Mouse (Mus musculus) heart, postnatal 4 days (tissue): ENCODE measurements at regions not wholly inside any gene's neighbourhood (a gene's known extent, or its start where the extent isn't known, plus 50 kb on each side); places are given as distances from the start of the nearest gene placed in this dataset.

Source experiments
- DNase-seq: peaks from one replicate; pipeline ENCODE4 v3.0.0; 2021

DNA sequence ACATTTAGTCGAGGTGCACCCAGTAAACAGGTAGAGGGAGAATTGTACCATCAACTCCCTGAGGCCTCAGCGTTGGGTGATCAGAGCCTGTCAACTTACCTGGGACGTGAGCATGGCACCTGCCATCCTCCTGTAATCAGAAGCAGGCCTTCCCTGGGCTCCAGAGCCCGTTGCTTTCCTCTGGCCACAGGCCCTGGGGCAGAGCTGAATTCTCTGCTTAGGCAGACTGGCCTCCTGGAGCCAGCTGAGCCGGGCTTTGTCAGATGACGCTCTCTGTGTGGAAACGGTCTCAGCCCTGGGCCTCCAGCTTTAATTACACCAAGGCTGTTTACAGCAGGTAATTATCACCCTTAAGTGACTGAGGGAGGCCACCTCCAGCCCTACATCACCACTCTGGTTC is 92.6 kb upstream of the Pmepa1 start:
- DNase-seq, result no peak

DNA sequence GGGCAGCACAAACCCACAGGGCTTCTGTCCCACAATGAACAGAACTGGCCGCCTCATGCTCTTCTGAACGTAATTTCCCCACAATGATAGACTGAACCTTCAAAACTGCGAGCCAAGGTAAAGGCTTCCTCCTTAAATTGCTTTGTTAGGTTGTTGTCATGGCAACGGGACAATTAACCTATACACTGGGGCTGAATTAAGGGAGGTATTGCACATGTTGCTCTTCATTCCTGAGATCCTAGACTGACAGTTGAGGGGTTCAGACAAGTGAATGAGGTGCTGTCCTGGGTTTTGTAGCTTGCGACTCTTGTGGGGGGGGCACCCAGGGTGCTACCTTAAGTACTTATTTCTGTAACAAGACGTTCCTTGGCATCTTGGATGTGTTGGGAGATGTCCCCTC is 100.6 kb upstream of the Pmepa1 start:
- no peak for DNase-seq

- no peak for DNase-seq
Measured at GRCm38 (mm10) chr2:173377497-173378257, 101.3 kb upstream of the Pmepa1 start.

DNA sequence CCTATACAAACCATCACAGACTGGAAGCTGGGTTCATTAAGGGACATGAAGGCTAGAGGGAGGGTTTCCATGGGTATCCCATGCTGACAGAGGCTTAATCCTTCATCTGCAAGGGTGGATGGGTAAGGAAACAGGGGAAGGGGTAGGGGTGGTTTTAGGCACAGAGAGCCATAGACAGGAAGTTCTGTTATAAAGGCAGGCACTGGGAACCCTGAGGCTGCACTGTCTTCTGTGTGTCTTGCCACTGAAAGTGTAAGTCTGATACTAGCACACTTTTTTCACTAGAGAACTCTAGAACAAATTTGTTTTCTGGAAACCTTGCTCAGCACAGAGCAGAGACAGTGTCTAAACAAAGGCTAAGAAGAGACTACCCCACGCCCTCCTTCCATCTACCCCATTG is 103.4 kb upstream of the Pmepa1 start:
- no peak for DNase-seq

DNA sequence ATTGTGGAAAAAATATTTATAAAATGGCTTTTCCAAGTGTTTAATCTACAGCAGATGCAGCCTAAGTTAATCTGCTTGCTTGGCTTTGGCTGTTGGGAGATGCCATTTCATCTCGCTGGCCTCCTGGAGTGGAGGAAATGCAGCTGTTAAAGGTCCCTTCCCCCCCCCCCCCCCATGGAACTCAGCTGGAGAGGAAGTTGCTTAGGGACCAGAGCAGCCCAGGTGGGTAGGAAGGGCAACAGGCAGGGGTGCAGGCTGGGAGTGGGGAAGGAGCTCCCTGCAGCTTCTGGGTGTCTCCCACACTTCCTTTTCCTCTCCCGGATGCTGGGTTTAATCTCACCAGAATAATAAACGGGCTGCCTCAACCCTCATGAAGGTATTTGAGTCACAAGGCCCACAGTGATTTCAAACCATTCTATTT is 104.0 kb upstream of the Pmepa1 start:
- DNase-seq, result peak; percentile 29

- no peak for DNase-seq
Measured at GRCm38 (mm10) chr2:173382176-173382813, 106.0 kb upstream of the Pmepa1 start.

DNA sequence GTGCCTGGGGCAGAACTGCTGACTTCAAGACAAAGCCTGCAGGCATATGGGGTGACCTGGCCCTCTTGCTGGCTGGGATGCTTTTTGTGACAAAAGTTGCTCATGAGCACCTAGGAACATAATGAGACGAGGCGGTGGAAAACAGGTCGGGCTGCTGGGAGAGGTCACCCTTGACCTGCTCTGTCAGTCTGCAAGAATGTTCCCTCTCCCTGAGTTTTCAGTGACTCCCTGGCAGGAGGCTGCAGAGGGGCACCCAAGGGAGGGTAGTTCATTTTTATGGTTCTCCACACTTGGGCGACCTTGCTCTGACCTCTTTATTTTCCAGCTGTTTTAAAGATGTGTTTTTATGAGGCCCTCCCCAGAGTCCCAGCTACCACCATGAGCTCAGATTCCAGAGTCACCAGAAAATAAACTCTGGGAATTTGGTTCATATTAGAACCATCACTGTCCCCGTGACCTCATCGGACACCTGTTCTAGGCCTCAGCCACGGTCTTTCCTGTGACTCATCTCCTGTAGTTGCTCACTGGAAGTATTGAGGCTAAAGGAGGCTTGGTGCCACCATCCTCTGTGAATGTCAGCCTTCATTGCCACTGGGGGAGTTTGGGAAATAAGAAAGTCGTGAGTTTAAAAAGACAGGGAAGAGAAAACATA is 108.7 kb upstream of the Pmepa1 start:
- DNase-seq, result no peak

DNA sequence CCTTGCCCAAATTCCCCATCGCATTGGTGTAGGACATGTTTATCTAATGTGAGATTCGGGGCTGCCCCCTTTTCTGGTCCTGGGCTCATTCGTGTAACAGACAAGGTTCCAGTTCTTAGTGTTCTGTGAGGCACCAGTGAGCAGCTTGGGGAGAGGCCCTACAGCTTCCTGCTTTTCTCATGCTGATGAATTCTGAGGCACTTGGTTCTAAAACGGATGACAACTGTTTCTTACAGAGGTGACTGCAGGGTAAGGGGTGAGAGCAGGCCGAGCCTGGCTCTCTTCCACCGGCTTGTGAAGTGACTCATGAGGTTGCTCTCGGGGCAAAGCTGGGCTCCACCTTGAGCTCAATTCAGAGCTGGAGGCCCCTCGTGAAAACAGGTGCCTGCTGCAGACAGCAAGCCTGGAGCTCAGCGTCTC is 109.4 kb upstream of the Pmepa1 start:
- peak; percentile 37 for DNase-seq

DNA sequence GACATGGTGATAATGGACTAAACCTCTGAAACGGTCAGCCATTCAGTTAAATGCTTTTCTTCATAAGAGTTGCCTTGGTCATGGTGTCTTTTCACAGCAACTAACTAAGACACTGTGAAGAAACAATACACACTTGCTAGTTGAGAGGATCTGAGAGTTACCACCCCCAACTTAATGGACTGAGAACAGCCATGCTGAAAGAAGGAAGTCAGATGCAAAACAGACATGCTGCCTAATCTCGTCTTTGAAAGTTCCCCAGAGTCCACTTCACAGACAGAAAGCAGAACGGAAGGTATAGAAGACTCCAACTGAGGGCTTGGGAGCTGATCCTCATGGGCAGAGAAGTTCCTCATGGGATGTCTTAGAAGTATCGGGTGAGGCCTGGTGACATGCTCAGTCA is 111.8 kb upstream of the Pmepa1 start:
- no peak for DNase-seq

DNA sequence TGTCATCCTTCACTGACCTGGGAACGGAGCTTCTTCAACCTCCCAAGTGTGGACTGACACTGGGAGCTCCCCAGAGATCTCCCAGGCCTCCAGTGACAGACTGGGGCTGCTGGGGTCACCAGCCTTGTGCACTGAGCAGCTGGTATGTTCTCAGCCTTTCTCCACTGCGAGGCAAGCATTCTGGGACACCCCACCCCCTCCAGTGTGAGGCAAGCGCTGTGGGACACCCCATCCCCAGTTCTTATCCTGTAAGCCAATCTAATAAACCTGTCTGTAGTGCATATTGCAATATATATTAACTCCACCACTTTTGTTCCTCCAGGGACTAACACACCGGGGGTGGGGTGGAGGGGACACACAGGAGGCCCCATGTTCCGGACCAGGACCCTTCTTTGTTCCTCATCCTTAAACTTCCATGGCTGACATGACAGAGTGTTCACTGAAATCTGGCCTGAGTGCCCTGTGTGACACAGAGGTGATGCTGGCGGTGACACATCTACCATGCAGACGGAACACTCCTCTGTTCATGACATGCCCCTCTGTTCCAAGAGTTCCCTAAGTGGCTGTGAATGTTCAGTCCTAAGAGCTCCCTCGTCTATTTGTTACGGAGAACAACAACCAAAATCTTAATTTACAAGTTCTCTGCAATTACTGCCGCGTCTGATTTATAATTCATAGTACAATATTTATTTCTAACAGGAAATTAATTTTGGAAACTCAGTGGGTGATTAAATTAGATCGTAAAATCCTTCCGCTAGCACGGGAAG is 116.4 kb upstream of the Pmepa1 start:
- no peak for DNase-seq

GRCm38 (mm10) chr2:173393324-173393592 is 116.9 kb upstream of the Pmepa1 start:
- DNase-seq, result no peak

- DNase-seq, result no peak
Measured at GRCm38 (mm10) chr2:173395526-173395925, 119.2 kb upstream of the Pmepa1 start.

- no peak for DNase-seq
Measured at GRCm38 (mm10) chr2:173397846-173398331, 121.6 kb upstream of the Pmepa1 start.

- no peak for DNase-seq
Measured at GRCm38 (mm10) chr2:173405629-173406028, 116.8 kb upstream of the 1700021F07Rik start.

- no peak for DNase-seq
Measured at GRCm38 (mm10) chr2:173406344-173407094, 115.9 kb upstream of the 1700021F07Rik start.

DNA sequence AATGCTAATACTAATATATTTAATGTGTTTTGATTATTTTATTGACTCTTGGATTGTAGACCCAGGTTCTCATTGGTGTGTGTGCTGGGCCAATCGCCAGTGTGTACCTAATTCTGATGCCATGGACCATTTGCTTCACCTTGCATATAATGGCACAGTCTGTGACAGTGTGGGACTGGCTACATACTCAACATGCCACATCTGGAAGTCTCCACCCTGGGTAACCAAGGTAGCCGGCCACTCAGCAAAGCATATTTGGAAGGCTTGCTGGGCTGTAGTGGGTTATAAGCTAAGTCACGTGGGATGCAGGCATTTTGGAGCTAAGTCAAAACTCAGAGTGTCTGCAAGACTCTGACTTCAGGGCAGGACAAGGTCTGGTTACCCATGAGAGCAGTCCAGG is 115.3 kb upstream of the 1700021F07Rik start:
- DNase-seq, result no peak

DNA sequence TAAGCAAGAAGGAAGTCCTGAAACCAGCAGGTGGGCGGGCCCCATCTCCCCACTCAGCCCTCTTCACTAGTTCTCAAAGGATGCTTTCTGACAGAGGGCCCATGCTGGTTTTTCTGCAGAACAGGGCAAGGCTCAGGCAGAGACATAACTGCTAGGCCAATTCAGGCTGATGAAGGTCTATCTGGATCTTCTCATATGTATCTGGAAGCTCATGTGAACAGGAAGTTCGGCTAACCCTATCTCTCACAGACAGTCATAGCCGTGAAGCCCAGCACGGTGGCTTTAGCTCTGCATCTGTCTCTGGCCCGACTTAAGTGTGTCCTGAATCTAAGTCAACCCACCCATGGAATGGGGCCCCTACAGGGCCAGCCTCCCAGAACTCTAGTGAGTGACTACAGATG is 113.7 kb upstream of the 1700021F07Rik start:
- DNase-seq, result no peak

DNA sequence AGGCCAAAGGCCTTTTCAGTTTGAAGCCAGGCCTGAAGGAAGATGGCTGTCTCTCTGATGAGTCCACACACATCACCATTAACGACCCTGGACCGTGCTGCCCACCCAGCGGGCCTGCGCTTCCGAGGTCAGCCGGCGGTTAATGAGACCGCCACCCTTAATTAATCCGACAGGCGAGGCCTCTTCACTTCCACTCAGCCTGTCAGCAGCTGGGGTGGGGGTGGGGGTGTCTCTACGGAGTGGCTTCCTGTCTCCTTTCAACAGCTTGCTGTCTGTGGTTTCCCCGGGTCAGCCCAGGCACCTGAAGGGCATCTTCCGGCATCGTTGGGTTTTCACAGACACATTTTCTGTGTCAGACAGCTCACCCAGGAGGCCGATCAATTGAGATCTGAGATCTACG is 113.0 kb upstream of the 1700021F07Rik start:
- no peak for DNase-seq

DNA sequence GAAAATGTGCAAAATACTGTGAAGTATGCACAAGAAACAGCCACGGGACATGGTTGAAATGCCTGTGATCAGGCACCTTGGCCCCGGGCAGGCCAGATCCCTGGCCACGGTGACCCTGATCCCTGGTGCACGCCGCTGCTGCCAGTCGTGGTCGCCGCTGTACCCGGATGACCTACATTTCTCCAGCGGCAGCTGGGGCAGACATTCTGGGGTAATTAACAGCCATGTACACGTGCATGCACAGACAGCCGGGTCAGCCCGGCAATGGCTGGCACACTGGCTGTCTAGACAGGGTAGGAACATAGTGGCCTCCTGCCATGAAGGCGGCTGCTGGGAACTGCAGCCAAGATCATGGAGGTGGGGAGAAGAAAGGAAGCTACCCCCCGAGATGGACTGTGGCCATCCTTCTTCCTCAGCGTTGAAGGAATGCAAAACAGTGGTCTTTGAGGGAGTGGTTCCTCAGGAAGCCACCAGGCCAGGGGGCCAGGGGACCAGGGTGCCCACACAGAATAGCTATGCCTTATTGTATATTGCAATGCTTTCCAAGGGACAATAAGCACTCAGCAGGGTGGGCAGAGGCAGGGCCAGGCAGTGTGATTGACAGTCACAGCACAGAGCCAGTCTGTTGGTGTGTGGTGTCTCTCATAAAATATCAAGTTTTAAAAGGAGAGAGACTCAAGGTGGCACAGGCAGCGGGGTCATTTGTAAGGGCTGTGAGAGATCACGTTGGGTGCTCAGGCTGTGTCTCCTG is 108.3 kb upstream of the 1700021F07Rik start:
- DNase-seq, result peak; percentile 63

- no peak for DNase-seq
Measured at GRCm38 (mm10) chr2:173415429-173415828, 107.0 kb upstream of the 1700021F07Rik start.

GRCm38 (mm10) chr2:173416921-173417320 is 105.5 kb upstream of the 1700021F07Rik start:
- DNase-seq, result no peak

GRCm38 (mm10) chr2:173418951-173419350 is 103.4 kb upstream of the 1700021F07Rik start:
- DNase-seq, result no peak
